Comparison of ENCODE assay signal across 8 mouse cellular contexts in genomic region chr4:132842970-132843704, GRCm38 (mm10). TPM values are rescaled to one million over a fixed set of nuclear protein-coding genes. Genes with fewer than 3 reads are reported as not detected.
A peak's percentile ranks its signal among the peaks of the same experiment; 100 is the strongest.
DNase-seq lines count a peak whose midpoint lies in the region; ATAC-seq lines count a peak whose summit lies in the region.

Gene Ppp1r8, minus strand, starts transcription at chr4:132843169.

- H3K4me2 ChIP-seq in hindbrain, embryonic 12.5 days (replicated peaks): peak within 1 kb of the TSS; percentile 75

- peaks cover 17% of the 10 kb centered on the region for H3K4me1 ChIP-seq in hindbrain, embryonic 12.5 days

- WGBS in hindbrain, embryonic 12.5 days: 2% methylated on average over 40 of the region's 40 CpGs

- ATAC-seq in hindbrain, embryonic 12.5 days (ENCODE audit: low FRiP score): peak; percentile 99

- peaks cover 31% of the 10 kb centered on the region for H3K36me3 ChIP-seq in hindbrain, embryonic 12.5 days

- no peaks in the 10 kb centered on the region for H3K9me3 ChIP-seq in hindbrain, embryonic 12.5 days (replicated peaks)

- H3K27me3 ChIP-seq in hindbrain, embryonic 12.5 days: no peaks in the 10 kb centered on the region

- DNase-seq in NIH3T3 (ENCODE audit: low read depth): peak; percentile 94
- DNase-seq in cerebellum, postnatal 10 days: peak; percentile 92 to 96
- peak; percentile 90 to 91 for DNase-seq in frontal cortex, postnatal 10 days (ENCODE audit: low spot score in 2 of 2)
- peak; percentile 86 to 94 for DNase-seq in layer of hippocampus, postnatal 14 days (ENCODE audit: low spot score in 2 of 2)
- DNase-seq in lung, postnatal 14 days: peak; percentile 84
- DNase-seq in retina, adult 2 months (ENCODE audit: low read depth, low spot score): peak; percentile 78
- peak; percentile 88 to 95 for DNase-seq in thymus, postnatal 36 days

- H3K4me3 ChIP-seq in hindbrain, embryonic 12.5 days: peak within 1 kb of the TSS; percentile 83

- H3K9ac ChIP-seq in hindbrain, embryonic 12.5 days: peak within 1 kb of the TSS; percentile 93

- H3K27ac ChIP-seq in hindbrain, embryonic 12.5 days: peak within 1 kb of the TSS; percentile 88

RNA-seq across cellular contexts. Expression of gene Ppp1r8, which starts in this region (rescaled TPM):
- 51.6 and 52.0 TPM in 2 replicates for polyA plus RNA-seq in hindbrain, embryonic 12.5 days (2016; fragmentation: Nextera tagmentation; extraction: Ambion mirVana)
- total RNA-seq in layer of hippocampus, postnatal 14 days (2021): 10 to 100 TPM; 44.1 to 44.9 TPM

Comparison
In these comparisons a context has a peak if more than half of its experiments do, and no peak if none do; other contexts are left out.
1. Peak in every context shown above with its lines: DNase-seq, ATAC-seq, H3K4me3 ChIP-seq and H3K27ac ChIP-seq.